Mouse (Mus musculus) ovary, postnatal 14 days (tissue): ENCODE results near the gene Slc8a3.

ENCODE experiments used
- DNase-seq: peaks from one replicate; pipeline ENCODE4 v3.0.0; 2022; ENCODE audit warnings: low spot score

Gene Slc8a3

GRCm38 (mm10) chr12:81184967-81185366, 148.0 kb downstream of the Slc8a3 start:
- DNase-seq: no peak

GRCm38 (mm10) chr12:81182073-81182472, 150.9 kb downstream of the Slc8a3 start:
- peak; percentile 57 for DNase-seq

- no peak for DNase-seq
These were observed 157.7 kb downstream of the Slc8a3 start for GRCm38 (mm10) chr12:81175252-81175651.

- DNase-seq: no peak
These were observed 159.1 kb downstream of the Slc8a3 start for GRCm38 (mm10) chr12:81173893-81174292.

- DNase-seq: no peak
These were observed 160.0 kb downstream of the Slc8a3 start for GRCm38 (mm10) chr12:81173011-81173410.

- DNase-seq: no peak
These were observed 162.9 kb downstream of the Slc8a3 start for GRCm38 (mm10) chr12:81170076-81170475.

GRCm38 (mm10) chr12:81168494-81168893, 164.5 kb downstream of the Slc8a3 start:
- DNase-seq: no peak

- no peak for DNase-seq
These were observed 164.9 kb downstream of the Slc8a3 start for GRCm38 (mm10) chr12:81168031-81168430.

GRCm38 (mm10) chr12:81167142-81167541, 165.8 kb downstream of the Slc8a3 start:
- DNase-seq: no peak

GRCm38 (mm10) chr12:81166615-81167014, 166.4 kb downstream of the Slc8a3 start:
- DNase-seq: no peak

GRCm38 (mm10) chr12:81166092-81166491, 166.9 kb downstream of the Slc8a3 start:
- no peak for DNase-seq

GRCm38 (mm10) chr12:81163566-81163965, 169.4 kb downstream of the Slc8a3 start:
- DNase-seq: no peak

GRCm38 (mm10) chr12:81163131-81163530, 169.8 kb downstream of the Slc8a3 start:
- no peak for DNase-seq

GRCm38 (mm10) chr12:81161282-81161681, 171.7 kb downstream of the Slc8a3 start:
- no peak for DNase-seq

- DNase-seq: no peak
These were observed 172.1 kb downstream of the Slc8a3 start for GRCm38 (mm10) chr12:81160831-81161230.

GRCm38 (mm10) chr12:81160425-81160824, 172.6 kb downstream of the Slc8a3 start:
- DNase-seq: no peak

GRCm38 (mm10) chr12:81159947-81160346, 173.0 kb downstream of the Slc8a3 start:
- DNase-seq: no peak

GRCm38 (mm10) chr12:81156841-81157240, 176.1 kb downstream of the Slc8a3 start:
- no peak for DNase-seq

GRCm38 (mm10) chr12:81155675-81156074, 177.3 kb downstream of the Slc8a3 start:
- no peak for DNase-seq

- DNase-seq: no peak
These were observed 180.9 kb downstream of the Slc8a3 start for GRCm38 (mm10) chr12:81152082-81152481.

GRCm38 (mm10) chr12:81150917-81151316, 182.1 kb downstream of the Slc8a3 start:
- no peak for DNase-seq

GRCm38 (mm10) chr12:81147956-81148355, 185.0 kb downstream of the Slc8a3 start:
- DNase-seq: no peak
